Mouse (Mus musculus) lung, postnatal 4 days (tissue): Measurements from ENCODE around the gene Dll1.

Experiments used
- DNase-seq, 2 experiments: peaks; one replicate each; pipeline ENCODE4 v3.0.0; 2021

The Dll1 gene

GRCm38 (mm10) chr17:15378413-15379109, 1.9 kb upstream of the Dll1 start:
- DNase-seq: no peak

GRCm38 (mm10) chr17:15377901-15378300, 1.2 kb upstream of the Dll1 start:
- peak in 1 of 2 experiments; percentile 32 for DNase-seq

- DNase-seq: peak; percentile 72 to 82
These were observed 775 bp downstream of the Dll1 start for GRCm38 (mm10) chr17:15375701-15376493.

DNA sequence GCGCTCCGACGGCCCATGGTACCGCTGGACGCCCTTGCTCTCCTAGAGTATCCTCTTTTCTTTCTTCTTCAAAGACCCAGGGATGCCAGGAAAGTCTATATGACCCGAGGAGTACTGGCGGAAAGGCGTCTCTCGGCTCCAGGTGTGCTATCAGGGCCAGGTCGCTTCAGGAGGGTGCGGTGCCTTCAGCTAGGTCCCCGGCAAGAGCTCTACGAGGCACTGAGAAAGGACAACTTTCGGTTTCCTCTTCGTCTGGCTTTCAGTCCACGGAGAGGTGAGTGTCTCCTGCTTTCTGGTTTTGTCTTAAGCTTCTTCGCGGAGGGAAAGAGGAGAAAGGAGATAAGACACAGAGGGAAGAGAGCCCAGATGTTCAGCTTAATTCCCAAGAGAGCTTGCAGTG, 1.4 kb downstream of the Dll1 start:
- DNase-seq: no peak

DNA sequence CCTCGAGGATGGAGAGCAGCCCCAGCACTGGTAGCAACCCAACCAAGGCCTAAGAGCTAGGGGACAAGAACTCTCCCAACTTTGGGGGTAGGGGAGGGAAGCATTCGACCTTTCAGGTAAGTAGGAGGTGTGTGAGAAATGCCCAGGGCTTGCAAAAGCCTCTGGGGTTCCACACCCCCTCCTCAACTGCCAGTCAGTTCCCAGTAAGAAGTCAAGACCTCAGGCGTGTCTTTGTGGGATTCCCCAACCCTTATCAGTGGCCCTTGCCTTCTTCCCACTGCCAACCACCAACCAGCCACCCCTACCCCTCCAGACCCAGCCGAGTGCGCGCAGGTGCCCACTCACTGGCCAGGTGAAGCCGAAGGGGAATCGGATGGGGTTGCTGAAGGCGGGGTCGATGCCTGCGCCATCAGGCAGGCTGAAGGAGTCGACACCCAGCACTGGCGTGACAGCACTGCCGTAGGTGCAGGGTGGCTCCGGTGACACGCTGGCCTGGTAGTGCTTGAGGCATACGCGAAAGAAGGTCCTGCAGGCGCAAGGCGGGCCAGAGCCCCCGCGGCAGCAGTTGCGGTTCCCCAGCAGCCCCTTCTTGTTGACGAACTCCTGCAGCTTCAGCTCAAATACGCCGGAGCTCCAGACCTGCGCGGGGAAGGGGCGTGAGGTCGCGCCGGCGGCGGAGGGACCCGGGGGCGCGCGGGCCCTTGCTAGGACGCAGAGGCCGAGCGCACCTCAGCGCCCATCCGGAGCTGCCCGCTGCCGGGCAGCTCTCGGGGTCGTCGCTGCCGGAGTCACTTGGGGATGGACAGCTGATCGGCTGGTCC, 2.1 kb downstream of the Dll1 start:
- DNase-seq: peak in 1 of 2 experiments; percentile 18

GRCm38 (mm10) chr17:15372931-15373652, 3.6 kb downstream of the Dll1 start:
- DNase-seq: no peak

DNA sequence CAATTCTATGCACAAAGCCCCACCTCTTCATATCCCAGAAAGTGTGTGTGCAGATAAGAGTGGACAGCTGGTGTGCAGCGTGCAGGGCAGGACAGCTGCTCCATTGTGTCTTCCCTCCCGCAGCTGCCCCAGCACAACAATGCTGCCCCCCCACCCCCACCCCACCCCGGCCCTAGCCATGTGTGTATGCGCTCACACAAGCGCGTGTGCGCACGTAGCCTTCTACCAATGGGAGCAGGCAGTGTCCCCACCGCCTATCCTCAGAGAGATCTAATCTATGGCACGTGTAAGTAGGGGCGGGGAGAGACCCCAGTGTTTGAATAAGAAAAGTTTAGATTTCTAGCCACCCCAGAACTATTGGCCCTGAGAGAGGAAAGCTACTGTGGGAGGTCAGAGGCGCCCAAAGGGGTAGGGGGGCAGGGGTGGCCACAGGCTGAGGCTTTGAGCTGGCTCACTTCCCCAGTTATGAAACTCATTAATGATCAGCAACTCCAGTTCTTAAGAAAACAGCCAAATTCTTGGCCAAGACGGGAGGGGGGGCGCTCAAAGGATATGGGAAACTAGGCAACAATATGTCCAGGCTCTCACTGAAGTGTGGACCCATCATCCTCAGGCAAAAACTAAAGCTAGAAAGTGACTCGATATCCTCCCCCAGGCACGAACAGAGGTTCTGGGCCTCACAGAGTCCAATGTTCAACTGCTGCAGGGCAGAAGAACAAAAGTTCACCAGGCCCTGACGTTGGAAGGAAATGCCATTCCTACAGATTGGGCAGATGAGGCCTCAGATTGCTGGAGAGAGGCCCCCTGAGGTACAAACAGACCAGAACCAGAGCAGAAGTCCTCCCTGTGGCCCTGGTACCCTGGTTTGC, 4.5 kb downstream of the Dll1 start:
- peak; percentile 28 to 53 for DNase-seq

DNA sequence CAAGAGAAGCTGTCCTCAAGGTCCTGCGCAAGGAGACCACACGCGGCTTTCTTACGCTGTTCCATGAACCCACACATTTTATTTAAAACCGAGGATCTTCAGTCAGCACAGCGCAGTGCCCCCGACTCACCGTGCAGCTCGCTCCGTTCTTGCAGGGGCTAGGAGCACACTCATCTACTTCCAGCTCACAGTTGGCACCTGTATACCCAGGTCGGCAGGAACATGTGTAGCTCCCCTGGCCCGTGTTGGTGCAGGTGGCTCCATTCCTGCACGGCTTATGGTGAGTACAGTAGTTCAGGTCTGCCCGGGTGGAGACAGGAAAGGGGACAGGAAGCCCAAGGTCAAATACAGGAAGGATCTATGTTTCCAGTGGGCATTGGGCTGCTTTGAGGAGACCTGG, 6.3 kb downstream of the Dll1 start:
- DNase-seq: no peak

DNA sequence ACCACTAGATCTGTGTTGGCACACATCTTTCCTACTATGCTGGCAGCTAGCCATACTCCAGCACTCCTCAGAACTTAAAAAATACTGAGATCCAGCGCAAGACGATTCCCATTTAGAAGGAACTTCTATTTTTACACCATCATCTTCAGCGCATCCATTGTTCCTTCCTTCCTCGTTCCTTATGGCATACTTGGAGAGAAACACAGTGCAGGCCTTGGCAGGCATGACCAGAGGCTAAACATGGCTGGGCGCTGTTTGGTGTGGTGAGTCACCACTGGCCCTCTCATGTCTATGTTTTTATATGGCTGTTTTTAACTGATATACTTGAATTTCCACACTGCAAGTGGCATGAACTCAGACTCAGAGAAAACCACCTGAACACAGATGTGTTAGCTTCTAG, 11.0 kb downstream of the Dll1 start:
- DNase-seq: peak; percentile 45 to 55

GRCm38 (mm10) chr17:15363656-15364055, 13.0 kb downstream of the Dll1 start:
- no peak for DNase-seq

DNA sequence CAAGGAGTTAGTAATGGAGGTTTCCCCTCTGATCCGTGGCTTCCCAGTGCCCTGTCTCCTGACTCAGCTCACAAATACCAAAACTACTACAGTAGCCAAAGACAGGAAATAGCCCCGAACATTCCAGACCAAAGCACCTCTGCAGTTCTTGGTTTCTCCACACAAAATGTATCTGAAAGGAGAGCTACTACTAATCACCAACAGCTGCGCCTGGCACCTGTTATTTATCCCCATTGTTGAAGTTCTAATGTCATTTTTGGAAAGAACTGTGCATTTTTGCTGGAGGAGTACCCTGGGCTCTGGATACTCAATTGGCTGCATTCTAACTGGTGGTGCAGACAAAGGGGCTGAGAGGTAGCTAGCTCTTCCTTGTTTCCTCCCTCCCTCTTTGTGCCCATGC, 19.6 kb downstream of the Dll1 start:
- no peak for DNase-seq

- DNase-seq: no peak
These were observed 20.1 kb downstream of the Dll1 start for GRCm38 (mm10) chr17:15356526-15356925.

GRCm38 (mm10) chr17:15355072-15355471, 21.6 kb downstream of the Dll1 start:
- no peak for DNase-seq

DNA sequence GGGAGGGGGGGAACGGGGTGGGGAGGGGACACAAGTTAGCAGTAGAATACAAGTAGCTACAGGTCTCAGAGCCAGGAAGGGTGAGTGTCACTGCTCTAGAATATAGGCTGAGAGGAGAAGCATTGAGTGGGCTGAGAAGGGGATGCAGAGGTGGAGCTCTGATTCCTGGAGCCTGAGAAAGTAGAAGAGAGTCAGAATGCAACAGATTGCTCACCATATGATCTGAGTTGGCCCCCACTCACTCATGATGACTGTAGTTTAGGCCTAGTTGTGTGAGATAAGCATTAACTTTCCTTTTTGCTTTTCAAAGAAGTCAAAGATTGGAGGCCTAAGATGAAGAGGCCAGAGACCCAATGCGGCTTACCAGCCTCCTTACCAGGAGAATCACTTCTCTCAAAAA, 22.7 kb downstream of the Dll1 start:
- DNase-seq: no peak

DNA sequence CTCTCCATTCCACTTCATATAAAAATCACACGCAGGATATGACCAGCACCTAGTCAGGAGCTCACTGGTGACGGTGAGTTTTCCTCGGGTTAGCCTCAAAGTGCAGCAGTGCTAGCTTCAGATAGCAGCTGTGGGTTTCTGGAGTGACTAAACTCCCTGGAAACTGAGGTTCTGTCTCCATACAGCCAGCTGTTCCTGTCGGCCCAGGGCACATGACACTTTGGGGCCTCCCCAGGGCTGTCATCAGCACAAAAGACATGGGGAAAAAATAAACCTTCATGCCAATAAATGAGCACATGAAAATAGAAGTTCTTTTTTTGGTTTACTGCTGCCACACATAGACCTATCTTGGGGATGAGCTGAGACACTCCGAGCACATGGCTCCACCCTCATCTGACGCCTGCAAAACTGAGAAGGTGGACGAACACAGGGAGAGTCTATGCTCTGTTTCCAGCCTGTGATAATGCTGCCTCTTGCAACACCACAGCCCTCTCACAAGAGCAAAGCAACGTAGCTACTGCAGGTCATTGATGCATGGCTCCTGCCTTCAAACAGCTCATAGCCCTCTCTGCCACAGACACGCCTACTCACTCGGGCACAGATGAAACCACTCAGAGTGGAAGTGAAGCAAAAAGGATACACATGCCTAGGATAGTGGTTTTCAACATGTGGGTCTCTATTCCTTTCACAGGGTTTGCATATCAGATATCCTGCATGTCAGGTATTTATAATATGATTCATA, 23.6 kb downstream of the Dll1 start:
- DNase-seq: peak in 1 of 2 experiments; percentile 23

DNA sequence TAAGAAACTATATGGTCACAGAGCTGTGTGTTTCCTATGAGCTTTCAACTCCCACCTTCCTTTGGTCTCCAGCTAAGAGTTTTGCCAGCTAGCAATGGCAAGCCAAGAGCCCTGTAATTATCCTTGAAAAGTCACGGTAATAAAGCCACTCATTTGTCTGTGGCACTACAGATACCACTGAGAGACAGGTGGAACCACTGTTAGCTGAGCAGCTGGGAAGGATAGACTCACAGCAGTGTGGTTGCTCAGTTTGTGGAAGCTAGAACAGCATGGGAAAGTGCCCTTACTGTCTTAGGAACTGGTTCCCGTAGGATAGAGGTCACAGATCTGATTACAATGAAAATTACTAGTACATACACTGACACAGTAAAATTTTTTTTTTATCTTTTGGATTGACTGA, 26.5 kb downstream of the Dll1 start:
- DNase-seq: no peak

GRCm38 (mm10) chr17:15343071-15343822, 33.4 kb downstream of the Dll1 start:
- no peak for DNase-seq

DNA sequence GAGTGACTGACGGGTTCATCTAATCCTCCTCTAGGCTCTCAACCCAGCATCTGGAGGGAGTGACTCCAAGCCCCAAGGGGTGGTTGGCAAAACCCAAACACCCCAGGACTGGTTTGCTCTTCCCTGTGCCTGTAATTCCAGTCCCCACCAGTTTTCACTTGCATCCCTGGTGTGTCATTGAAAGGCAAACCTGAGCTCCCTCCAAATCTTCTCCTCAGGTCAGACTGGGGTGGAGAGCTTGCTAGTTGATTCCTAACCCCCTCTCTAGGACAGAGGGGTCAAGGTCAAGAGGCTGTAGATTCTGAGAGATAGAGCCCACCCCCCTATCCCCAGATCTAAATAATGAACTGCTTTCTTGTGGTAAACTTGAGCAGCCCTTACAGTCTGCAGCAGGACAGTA, 38.8 kb downstream of the Dll1 start:
- DNase-seq: no peak

GRCm38 (mm10) chr17:15329740-15330318, 46.8 kb downstream of the Dll1 start:
- DNase-seq: no peak

GRCm38 (mm10) chr17:15327106-15327505, 49.6 kb downstream of the Dll1 start:
- DNase-seq: no peak
